Mouse (Mus musculus): ENCODE data around the gene Negr1. TPM values are rescaled to one million over a fixed set of nuclear protein-coding genes. Genes with fewer than 3 reads are reported as not detected.

Negr1 gene
- total RNA-seq, 2 experiments from 2014 or later, result 206 to 222 TPM

DNA sequence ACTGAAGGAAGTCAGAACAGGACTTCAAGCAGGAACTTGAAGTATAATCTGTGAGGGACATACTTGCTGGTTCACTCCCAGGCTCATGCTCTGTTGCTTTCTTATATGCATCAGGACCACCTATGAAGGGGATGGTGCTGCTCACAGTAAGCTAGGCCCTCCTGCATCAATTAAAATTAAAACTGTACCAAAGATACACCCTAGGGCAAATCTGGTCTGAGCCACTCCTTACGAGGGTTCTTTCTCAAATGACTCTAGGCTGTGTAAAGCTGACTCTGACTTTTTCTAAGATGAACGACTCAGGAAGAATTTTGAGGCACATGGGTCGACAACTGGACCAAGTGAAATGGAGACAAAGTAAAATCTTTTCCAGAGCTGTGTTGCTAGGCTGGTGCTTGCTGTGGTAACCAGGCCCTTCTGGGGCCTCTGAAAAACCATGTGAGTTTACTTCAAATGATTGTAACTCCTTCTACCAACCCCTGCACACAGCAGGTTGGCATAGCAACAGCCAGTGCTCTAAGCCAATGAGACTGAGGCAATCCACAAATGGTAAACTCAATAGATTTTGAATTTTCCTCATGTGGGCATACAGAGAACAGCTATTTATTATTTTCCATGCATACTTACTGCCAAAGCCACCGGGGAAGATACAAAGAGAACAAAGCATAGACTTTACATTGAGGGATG is 742.0 kb downstream of the Negr1 start:
- no peak overlapping the region for H3K4me3 ChIP-seq
- intact Hi-C loops (cut with DNase I), result no loop called here
- no peak overlapping the region for H3K27ac ChIP-seq
- no peak for TF ChIP-seq CTCF (IDR thresholded peaks at IDR 0.05)
- DNase-seq (ENCODE audit: extremely low spot score in 1 of 2, low spot score in 2 of 2), result no peak

DNA sequence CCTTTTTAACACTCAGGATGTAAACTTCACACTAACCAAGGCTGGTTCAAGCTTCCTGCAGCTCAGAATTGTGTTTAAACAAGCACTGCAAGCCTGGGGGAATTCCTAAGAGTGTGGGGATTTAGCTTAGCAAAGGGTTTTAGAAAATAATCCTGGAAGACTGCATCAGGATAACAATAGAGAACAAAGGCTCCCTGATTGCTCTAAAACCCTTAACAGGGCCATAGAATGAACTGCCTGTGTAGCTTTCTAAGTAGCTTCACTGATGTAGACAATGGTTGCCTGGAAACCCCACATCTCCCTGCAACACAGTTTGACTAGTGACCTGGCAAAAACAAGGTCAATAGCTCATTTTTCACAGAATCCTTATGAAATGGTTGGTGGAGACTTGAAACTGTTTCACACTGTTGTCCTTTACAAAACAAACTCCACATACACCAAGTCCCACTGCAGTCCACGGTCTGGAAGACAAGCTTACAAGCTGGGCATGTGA is 759.5 kb downstream of the Negr1 start:
- Histone ChIP-seq H3K4me3 (no peak overlapping the region), H3K27ac (no peak overlapping the region)
- intact Hi-C loops (cut with DNase I), result no loop called here
- TF ChIP-seq CTCF (IDR thresholded peaks at IDR 0.05), result no peak
- no peak for DNase-seq (ENCODE audit: extremely low spot score in 1 of 2, low spot score in 2 of 2)

DNA sequence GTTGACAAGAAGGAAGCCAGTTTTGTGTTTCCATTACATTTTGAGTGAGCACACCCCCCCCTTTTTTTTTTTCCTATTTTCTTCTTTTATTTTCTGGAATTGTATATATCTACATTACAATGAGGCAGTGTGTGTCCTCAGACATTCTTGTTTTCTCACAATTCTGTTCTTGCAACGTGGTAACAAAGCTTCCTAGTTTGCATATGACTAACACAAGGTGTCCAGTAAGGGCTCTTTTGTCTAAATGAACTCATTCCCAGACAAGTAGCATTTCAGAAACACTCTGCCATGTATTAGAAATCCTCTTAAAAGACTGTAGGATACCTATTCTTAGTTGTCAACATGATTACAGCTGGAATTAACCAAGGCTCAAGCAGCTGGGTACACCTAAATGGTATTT is 760.2 kb downstream of the Negr1 start:
- no peak for DNase-seq (ENCODE audit: extremely low spot score in 1 of 2, low spot score in 2 of 2)
- Histone ChIP-seq H3K4me3 (no peak overlapping the region), H3K27ac (no peak overlapping the region)
- intact Hi-C loops (cut with DNase I), result no loop called here
- no peak for TF ChIP-seq CTCF (IDR thresholded peaks at IDR 0.05)

DNA sequence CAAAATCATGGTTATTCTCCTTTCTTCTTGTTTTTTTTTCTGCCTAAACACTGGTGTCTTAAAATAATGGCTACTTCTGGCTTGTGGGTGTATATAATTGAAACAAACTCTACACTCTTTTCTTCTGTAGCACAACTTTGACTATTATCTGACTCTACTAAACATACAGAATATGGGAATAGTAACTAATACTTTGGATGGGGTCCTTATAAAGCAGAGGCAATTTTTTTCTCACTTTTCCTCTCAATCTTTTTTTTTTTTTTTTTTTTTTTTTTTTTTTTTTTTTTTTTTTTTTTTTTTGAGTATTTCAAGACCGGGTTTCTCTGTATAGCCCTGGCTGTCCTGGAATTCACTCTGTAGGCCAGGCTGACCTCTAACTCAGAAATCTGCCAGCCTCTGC is 772.6 kb downstream of the Negr1 start:
- no peak overlapping the region for H3K27ac ChIP-seq
- no peak for TF ChIP-seq CTCF (IDR thresholded peaks at IDR 0.05)
- intact Hi-C loops (cut with DNase I), result no loop called here
- no peak for DNase-seq (ENCODE audit: extremely low spot score in 1 of 2, low spot score in 2 of 2)
- H3K4me3 ChIP-seq, result no peak overlapping the region

DNA sequence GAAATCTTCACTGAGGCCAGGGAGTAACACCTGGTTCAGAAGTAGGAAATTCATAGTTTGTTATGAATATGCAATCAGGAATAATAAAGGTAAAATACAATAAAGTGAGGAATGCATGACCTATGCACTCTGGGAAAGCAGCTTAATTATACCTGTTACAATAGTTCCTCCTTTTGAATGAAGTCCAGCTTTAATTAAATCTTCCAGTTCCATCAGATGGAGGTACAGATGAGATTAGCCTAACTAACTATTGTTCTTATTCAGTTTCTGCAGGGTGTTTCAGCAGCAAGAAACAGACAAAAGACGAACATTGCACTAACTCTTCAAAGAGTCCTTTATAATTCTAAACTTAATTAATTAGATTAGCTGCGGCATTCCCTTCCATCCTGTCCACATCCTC is 787.9 kb downstream of the Negr1 start:
- H3K27ac ChIP-seq, result no peak overlapping the region
- TF ChIP-seq CTCF (IDR thresholded peaks at IDR 0.05), result no peak
- H3K4me3 ChIP-seq, result no peak overlapping the region
- DNase-seq (ENCODE audit: extremely low spot score in 1 of 2, low spot score in 2 of 2), result no peak
- intact Hi-C loops (cut with DNase I), result no loop called here

DNA sequence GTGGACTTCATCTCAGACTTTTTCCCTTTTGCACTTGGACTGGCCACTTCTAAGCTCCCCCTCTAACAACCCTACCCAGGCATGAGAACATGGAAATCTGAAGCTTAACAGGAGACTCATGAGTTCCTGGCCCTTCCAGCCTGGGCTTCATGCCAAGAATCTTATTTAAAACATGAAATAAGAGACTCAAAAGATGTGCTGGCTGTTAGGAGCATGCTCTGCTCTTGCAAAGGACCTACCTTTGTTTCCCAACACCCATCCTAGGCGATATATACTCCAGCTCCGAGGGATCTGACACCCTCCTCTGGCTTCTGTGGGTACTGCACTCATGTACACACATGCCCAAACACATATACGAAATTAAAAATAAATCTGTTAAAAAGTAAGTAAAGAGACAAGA is 797.3 kb downstream of the Negr1 start:
- intact Hi-C loops (cut with DNase I), result no loop called here
- TF ChIP-seq CTCF (IDR thresholded peaks at IDR 0.05), result peak; percentile 30
- no peak for DNase-seq (ENCODE audit: extremely low spot score in 1 of 2, low spot score in 2 of 2)

DNA sequence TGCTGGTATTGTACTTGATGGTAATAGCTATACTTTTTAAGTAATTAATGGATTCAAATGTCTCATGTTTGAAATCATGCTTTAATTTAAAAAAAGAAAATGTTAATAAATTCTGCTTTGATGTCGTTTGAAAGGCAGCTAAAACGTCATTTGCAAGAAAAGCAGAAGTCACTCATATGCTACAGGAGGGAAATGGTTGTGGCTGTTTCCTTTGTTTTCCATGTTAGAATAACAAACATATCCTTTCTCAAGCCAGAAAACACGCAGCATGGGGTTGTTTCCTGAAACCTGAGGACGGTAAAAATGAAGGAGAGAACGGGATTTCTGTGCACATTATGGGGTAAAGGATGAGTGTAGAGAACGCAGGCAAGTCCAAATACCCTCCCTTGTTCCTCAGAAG is 798.2 kb downstream of the Negr1 start:
- no peak for TF ChIP-seq CTCF (IDR thresholded peaks at IDR 0.05)
- H3K4me3 ChIP-seq, result no peak overlapping the region
- intact Hi-C loops (cut with DNase I), result no loop called here
- DNase-seq (ENCODE audit: extremely low spot score in 1 of 2, low spot score in 2 of 2), result no peak
- no peak overlapping the region for H3K27ac ChIP-seq

More for the DNA sequence above, 797.3 kb downstream of the Negr1 start:
- H3K27ac ChIP-seq, result no peak overlapping the region
- no peak overlapping the region for H3K4me3 ChIP-seq
